Mouse (Mus musculus) neural tube, embryonic 12.5 days (tissue): ENCODE data around the gene Bphl. TPM values are rescaled to one million over a fixed set of nuclear protein-coding genes. Genes with fewer than 3 reads are reported as not detected.

ENCODE experiments used
- ATAC-seq: fragments of 200-750 bp; cut with Nextera tagmentation; 2 replicates; pipeline ENCODE4 v1.8.0; 2017; ENCODE audit warnings: low read depth, mild to moderate bottlenecking, moderate TSS enrichment, moderate library complexity; ENCODE audit not compliant: low FRiP score
- H3K27ac ChIP-seq: fragments of 300-500 bp; sonication (generic); 2 replicates; pipeline ENCODE4 v1.5.1; 2016
- H3K27me3 ChIP-seq: fragments of 300-500 bp; sonication (generic); replicated peaks from 2 replicates; pipeline ENCODE4 v1.6.1; 2016; ENCODE audit warnings: mild to moderate bottlenecking
- H3K36me3 ChIP-seq: fragments of 300-500 bp; sonication (generic); 2 replicates; pipeline ENCODE4 v1.6.1; 2016; ENCODE audit warnings: mild to moderate bottlenecking
- H3K4me1 ChIP-seq: fragments of 300-500 bp; sonication (generic); 2 replicates; pipeline ENCODE4 v1.6.1; 2016
- H3K4me2 ChIP-seq: fragments of 300-500 bp; sonication (generic); replicated peaks from 2 replicates; pipeline ENCODE4 v1.6.1; 2016; ENCODE audit warnings: mild to moderate bottlenecking
- H3K4me3 ChIP-seq: fragments of 300-500 bp; sonication (generic); 2 replicates; pipeline ENCODE4 v1.5.1; 2016
- H3K9ac ChIP-seq: fragments of 300-500 bp; sonication (generic); 2 replicates; pipeline ENCODE4 v1.6.1; 2016; ENCODE audit warnings: mild to moderate bottlenecking
- H3K9me3 ChIP-seq: fragments of 300-500 bp; sonication (generic); 2 replicates; pipeline ENCODE4 v1.6.1; 2016; ENCODE audit warnings: mild to moderate bottlenecking
- WGBS: fragments of 180-500 bp; shearing (Covaris S2); methylation state at CpG from one replicate; pipeline ENCODE4 v1.1.7; 2016; 5-methylcytosine and 5-hydroxymethylcytosine counted together
- polyA plus RNA-seq: library from polyadenylated mRNA; unstranded; fragments of >200 nt; fragmentation: Nextera tagmentation; extraction: Ambion mirVana; gene quantifications from 2 replicates; pipeline ENCODE4 v1.2.1, GENCODE M21; 2016

The Bphl gene
- polyA plus RNA-seq, 1 experiment from 2014 or later: 34.3 TPM

DNA sequence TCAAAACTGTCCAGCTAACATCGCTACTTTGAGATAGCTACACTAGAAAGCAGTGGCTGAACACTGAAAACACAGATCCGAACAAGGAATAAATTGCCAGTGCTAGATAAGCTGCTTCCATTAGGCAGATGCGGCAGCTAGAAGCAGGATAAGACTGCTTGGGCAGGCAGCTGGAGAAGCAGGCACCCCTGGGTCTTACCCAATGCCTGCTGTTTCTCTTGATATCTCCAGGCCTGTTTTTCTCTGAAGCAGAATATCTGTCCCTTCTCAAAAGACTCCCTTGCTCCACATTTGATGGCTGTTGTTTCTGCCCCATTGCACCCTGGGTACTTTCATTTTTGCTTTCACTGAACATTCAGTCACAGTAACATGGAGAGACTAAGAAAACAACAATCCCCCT lies 63.3 kb downstream of the Bphl start:
- Histone ChIP-seq H3K4me1 (peaks cover 11% of the 10 kb centered on the region), H3K27me3 (no peaks in the 10 kb centered on the region), H3K27ac (no peak overlapping the region), H3K36me3 (no peaks in the 10 kb centered on the region), H3K4me3 (no peak overlapping the region), H3K4me2 (no peak overlapping the region), H3K9ac (no peak overlapping the region), H3K9me3 (no peaks in the 10 kb centered on the region)
- ATAC-seq: no peak
- 88% methylated on average over 3 of the region's 3 CpGs for WGBS

DNA sequence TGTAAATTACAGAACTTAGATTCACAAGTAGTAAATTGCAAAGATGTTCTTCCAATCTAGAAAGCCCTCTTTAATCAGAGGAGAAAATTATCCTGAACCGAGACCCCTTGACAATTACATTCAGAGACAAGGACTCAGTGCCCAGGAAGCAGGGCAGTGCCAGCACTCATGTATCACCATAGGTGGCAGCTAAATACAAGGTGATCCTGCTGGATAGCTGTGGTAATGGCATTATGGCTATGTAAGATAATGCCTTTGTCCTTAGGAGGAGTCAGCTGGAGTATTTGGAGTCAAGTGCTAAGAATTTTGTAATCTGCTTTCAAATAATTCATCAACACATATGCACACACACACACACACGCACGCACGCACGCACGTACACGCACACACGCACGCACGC lies 63.9 kb downstream of the Bphl start:
- no peaks in the 10 kb centered on the region for H3K9me3 ChIP-seq
- ATAC-seq: no peak
- H3K9ac ChIP-seq: no peak overlapping the region
- WGBS: 93% methylated on average over 10 of the region's 10 CpGs
- H3K36me3 ChIP-seq: no peaks in the 10 kb centered on the region
- no peak overlapping the region for H3K4me3 ChIP-seq
- no peaks in the 10 kb centered on the region for H3K27me3 ChIP-seq
- peaks cover 6% of the 10 kb centered on the region for H3K4me1 ChIP-seq
- H3K4me2 ChIP-seq: no peak overlapping the region
- H3K27ac ChIP-seq: no peak overlapping the region

DNA sequence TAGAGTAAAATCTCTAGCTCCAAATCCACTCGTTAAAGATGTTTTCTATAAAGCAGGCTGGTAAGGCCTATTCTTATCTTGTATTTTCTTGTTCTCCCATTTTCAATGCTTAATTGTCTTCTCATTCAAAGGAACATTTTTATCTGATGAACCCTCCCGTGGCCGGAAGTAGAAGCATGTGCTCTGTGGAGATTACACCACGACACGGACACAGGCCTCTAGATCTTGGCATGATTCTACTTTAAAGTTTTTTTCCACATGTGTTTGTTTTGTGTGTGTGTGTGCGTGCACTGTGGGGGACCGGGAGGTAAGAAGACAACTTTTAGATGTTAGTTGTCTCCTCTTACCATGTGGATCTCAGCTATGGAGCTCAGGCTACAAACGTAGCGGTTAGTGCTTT lies 64.5 kb downstream of the Bphl start:
- Histone ChIP-seq H3K9me3 (no peaks in the 10 kb centered on the region), H3K27ac (no peak overlapping the region), H3K36me3 (no peaks in the 10 kb centered on the region), H3K9ac (no peak overlapping the region), H3K4me3 (no peak overlapping the region), H3K27me3 (no peaks in the 10 kb centered on the region), H3K4me2 (no peak overlapping the region), H3K4me1 (peaks cover 1% of the 10 kb centered on the region; the same call in 1 of the 2 replicates)
- ATAC-seq: no peak
- WGBS: 88% methylated on average over 9 of the region's 9 CpGs

DNA sequence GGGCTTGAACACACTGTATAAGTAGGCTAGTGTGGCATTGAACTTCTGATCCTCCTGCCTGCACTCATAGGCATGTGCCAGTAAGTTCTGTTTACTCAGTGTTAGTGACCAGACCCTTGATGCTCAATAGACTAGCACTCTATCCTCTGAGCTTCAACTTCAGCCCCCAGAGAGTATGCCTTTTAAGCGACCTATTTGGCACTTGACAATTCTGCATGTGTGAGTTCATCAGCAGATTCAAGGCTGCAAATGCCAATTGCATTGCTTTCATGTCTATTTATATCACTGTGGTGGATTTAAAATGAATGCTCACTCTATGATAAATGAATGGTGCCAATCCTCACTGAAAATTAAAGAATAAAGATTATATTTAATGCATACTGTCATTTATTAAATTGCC lies 68.0 kb downstream of the Bphl start:
- Histone ChIP-seq H3K4me2 (no peak overlapping the region), H3K9me3 (no peaks in the 10 kb centered on the region), H3K9ac (no peak overlapping the region), H3K36me3 (no peaks in the 10 kb centered on the region), H3K4me1 (no peaks in the 10 kb centered on the region), H3K27ac (no peak overlapping the region), H3K27me3 (no peaks in the 10 kb centered on the region), H3K4me3 (no peak overlapping the region)
- ATAC-seq: no peak
- WGBS: 69% methylated on average over 1 of the region's 1 CpGs

DNA sequence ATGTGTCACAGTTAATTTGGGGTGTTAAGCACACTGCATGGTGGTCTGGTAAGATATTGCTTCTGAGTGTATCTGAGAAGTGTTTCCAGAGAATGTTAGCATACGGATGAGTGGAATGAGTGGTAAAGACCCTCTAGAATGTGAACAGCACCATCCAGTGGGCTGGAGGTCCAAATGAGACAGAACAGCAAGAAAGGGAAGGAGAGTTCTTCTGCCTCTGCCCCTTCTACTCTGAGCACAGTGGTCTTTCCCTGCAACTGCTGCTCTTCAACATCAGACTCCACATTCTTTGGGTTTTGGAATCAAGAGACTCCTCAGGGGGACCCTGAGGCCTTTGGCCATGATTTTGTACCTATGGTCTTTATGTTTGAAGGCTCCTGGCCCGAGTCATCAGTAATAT lies 68.9 kb downstream of the Bphl start:
- no peak overlapping the region for H3K9ac ChIP-seq
- no peak overlapping the region for H3K27ac ChIP-seq
- H3K27me3 ChIP-seq: no peaks in the 10 kb centered on the region
- no peaks in the 10 kb centered on the region for H3K9me3 ChIP-seq
- H3K36me3 ChIP-seq: no peaks in the 10 kb centered on the region
- H3K4me1 ChIP-seq: no peaks in the 10 kb centered on the region
- H3K4me2 ChIP-seq: no peak overlapping the region
- WGBS: 93% methylated on average over 2 of the region's 2 CpGs
- ATAC-seq: no peak
- H3K4me3 ChIP-seq: no peak overlapping the region

DNA sequence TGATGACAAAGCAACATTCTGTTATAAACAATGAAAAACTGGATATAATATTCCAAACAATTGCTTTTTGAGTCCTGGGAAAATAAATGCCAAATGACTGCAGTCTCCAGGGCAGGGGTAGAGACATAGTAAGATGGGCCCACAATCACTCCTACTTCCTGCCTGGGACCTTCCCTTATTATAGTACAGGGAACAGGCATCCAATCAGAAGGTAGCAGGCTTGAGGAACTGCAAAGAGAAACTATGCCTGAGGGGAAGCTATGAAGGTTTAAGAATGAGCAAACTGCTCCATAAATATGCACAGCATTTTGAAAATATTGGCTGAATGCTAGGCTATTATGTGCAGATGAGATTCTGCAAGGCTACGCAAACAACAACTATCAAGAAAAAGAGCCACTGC lies 69.6 kb downstream of the Bphl start:
- ATAC-seq: no peak
- Histone ChIP-seq H3K36me3 (no peaks in the 10 kb centered on the region), H3K27ac (no peak overlapping the region), H3K27me3 (no peaks in the 10 kb centered on the region), H3K9ac (no peak overlapping the region), H3K4me2 (no peak overlapping the region), H3K4me3 (no peak overlapping the region), H3K9me3 (no peaks in the 10 kb centered on the region), H3K4me1 (no peaks in the 10 kb centered on the region)
- 96% methylated on average over 1 of the region's 1 CpGs for WGBS

DNA sequence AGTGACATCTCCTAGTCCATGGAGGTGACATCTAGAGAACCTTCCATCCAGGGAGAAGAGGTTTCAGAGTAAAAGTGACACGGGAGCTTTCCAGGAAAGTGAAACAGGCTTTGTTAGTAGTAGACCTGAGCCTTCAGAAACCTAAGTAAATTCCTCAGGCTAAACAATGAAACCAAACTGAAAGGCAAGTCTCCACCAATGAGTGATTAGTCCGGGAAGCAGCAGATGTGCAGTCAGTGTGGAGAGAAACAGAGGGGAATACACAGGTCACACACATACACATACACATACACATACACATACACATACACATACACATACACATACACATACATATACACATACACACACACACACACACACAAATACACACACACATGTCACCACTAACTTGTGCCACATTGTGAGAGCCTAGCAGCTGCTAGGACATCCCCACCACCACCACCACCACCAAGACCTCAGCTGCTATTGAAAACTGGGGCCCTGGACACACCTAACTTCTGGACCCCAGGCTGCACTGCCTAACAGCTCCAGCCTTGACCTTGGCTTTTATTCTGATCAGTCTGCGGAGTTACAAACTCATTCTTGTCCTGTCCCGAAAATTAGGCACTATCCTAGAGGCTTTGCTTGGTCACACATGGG lies 71.8 kb downstream of the Bphl start:
- H3K27me3 ChIP-seq: no peaks in the 10 kb centered on the region
- ATAC-seq: no peak
- H3K4me1 ChIP-seq: no peaks in the 10 kb centered on the region
- no peak overlapping the region for H3K4me3 ChIP-seq
- H3K36me3 ChIP-seq: no peaks in the 10 kb centered on the region
- H3K4me2 ChIP-seq: no peak overlapping the region
- no peak overlapping the region for H3K27ac ChIP-seq
- H3K9ac ChIP-seq: no peak overlapping the region
- H3K9me3 ChIP-seq: no peaks in the 10 kb centered on the region
- 82% methylated on average over 4 of the region's 4 CpGs for WGBS

DNA sequence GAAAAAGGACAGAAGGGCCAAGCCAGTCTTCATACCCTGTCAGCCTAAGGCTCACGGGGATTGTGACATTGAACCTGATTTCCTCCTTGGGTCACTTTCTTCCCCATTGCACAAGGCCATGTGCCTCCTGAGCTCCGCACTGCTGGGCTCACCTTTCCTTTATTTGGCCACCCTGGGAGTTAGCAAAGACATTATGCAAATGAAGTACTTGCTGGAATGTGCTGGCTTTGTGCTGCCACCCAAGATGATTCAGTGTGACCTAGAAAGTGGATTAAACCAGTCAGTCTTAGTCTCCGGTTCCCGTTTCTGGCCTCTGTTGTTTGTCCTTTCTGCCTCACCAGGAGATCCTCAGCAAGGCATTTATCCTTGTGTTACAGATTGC lies 72.3 kb downstream of the Bphl start:
- Histone ChIP-seq H3K4me1 (no peaks in the 10 kb centered on the region), H3K27me3 (no peaks in the 10 kb centered on the region), H3K9ac (no peak overlapping the region), H3K4me2 (no peak overlapping the region), H3K9me3 (no peaks in the 10 kb centered on the region), H3K4me3 (no peak overlapping the region), H3K27ac (no peak overlapping the region), H3K36me3 (no peaks in the 10 kb centered on the region)
- WGBS: 42% methylated on average over 4 of the region's 4 CpGs
- ATAC-seq: no peak

DNA sequence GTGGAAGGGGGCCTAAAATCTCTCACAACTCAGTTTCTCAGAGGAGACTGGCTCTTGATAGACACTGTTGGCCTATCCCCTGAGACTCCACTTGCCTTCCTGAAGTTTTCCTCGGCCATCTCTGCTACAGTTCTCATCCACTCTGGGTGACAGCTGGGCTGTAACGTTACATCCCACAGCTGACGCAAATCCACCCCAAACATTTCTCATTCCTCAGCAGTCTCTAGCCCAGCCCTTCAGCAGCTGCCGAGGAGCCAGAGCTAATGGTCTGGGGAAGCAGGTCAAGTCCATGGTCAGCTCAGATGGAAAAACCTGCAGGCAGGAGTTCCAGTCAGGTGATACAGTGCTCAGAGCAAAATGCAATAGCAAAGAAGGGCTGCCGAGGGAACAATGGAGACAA lies 73.6 kb downstream of the Bphl start:
- whole genome bisulfite sequencing: 77% methylated on average over 5 of the region's 5 CpGs
- no peak for ATAC-seq
- Histone ChIP-seq H3K36me3 (no peaks in the 10 kb centered on the region), H3K9ac (no peak overlapping the region), H3K4me3 (no peak overlapping the region), H3K27ac (no peak overlapping the region), H3K9me3 (no peaks in the 10 kb centered on the region), H3K4me1 (no peaks in the 10 kb centered on the region), H3K4me2 (no peak overlapping the region), H3K27me3 (no peaks in the 10 kb centered on the region)

DNA sequence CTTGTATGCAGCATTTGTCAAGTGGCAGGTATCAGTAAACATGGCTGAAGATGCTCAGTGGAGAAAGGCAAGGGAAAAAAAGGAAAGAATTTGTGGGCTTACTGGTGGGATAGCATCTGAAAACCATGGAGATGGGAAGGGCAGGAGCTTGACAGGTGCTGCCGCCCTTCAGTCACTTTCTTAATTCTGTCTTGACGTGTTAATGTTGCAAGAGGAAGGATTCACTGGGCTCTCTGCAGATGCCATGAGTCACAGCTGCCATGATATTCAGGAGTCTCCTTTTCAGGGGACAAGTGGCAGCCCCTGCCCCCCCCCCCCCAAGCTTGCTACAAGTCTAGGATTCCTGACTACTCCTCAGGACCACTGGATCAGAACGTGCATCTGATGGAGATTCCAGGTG lies 74.5 kb downstream of the Bphl start:
- H3K9ac ChIP-seq: no peak overlapping the region
- no peaks in the 10 kb centered on the region for H3K27me3 ChIP-seq
- H3K27ac ChIP-seq: no peak overlapping the region
- WGBS: 89% methylated on average over 3 of the region's 3 CpGs
- H3K4me1 ChIP-seq: no peaks in the 10 kb centered on the region
- no peaks in the 10 kb centered on the region for H3K9me3 ChIP-seq
- no peaks in the 10 kb centered on the region for H3K36me3 ChIP-seq
- H3K4me2 ChIP-seq: no peak overlapping the region
- H3K4me3 ChIP-seq: no peak overlapping the region
- no peak for ATAC-seq

DNA sequence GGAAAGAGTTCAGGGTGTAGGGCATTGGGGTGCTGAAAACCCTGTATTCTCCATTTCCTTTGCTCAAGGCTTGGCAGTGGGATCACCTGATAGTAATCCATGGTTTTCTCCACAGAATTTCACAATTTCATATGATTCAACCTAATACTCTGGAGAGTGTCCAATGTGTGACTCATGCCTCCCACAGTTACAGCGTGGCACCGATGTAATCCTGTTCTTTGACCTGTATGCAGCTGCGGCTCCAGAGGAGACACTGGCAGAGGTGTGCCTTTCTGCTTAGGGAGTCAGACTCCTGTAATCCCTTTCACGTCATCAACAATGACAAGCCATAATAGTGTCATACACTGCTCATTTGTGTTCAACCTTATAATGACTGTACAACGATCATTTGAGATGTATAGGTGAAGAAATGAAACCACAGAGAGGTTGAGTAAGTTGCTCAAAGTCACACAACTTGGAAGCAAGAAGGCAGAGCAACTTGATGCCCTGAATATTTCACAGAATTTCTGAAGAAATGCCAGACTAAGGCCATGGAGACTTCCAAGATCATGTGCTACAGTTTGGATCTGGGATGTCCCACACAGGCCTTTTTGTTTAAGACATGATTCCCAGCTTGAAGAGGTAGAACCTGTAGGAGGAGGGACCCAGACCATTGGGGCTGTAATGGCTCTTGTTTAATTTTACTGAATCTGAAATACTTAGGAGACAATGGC lies 75.1 kb downstream of the Bphl start:
- Histone ChIP-seq H3K4me2 (no peak overlapping the region), H3K9me3 (no peaks in the 10 kb centered on the region), H3K27ac (no peak overlapping the region), H3K36me3 (no peaks in the 10 kb centered on the region), H3K4me1 (no peaks in the 10 kb centered on the region), H3K4me3 (no peak overlapping the region), H3K27me3 (no peaks in the 10 kb centered on the region), H3K9ac (no peak overlapping the region)
- no peak for ATAC-seq
- WGBS: 90% methylated on average over 5 of the region's 5 CpGs

DNA sequence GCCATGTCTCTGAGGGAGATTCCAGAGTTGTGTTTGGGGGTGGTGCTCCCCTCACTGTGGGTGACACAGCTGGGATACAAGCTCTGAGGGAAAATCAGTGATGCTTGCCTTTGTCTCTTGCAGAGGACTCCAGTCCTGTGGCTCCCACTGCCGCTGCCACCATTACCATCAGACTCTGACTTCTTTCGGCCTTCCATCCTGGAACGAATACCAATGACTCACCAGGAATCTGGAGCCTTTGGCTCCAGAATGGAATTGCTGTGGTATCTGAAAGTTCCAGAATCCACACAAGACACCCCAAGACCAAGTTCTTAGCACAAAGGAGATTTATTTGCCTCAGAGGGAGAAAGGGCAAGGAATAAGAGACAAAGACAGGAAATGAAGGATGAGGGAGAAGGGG lies 75.7 kb downstream of the Bphl start:
- H3K27me3 ChIP-seq: no peaks in the 10 kb centered on the region
- H3K27ac ChIP-seq: no peak overlapping the region
- H3K4me3 ChIP-seq: no peak overlapping the region
- no peaks in the 10 kb centered on the region for H3K4me1 ChIP-seq
- no peaks in the 10 kb centered on the region for H3K9me3 ChIP-seq
- no peaks in the 10 kb centered on the region for H3K36me3 ChIP-seq
- ATAC-seq: no peak
- WGBS: 90% methylated on average over 3 of the region's 3 CpGs
- no peak overlapping the region for H3K4me2 ChIP-seq
- no peak overlapping the region for H3K9ac ChIP-seq

DNA sequence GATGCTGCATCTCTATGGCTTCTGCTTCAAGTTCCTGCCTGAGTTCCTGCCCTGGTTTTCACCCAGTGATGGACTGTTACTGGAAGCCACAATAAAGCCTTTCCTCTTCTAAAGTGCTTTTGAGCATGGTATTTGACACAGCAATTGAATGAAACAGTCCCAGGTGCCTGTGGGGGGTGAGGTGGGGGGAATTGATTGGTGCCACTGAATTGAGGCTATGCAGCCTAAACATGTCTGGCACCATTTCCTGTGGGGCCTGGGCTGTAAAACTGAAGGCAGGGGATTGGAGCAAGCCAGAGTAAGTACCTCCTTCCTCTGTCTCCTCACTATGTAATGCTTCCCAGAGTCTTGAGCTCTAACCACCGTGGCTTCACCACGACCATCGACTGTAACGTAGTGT lies 77.3 kb downstream of the Bphl start:
- Histone ChIP-seq H3K9me3 (no peaks in the 10 kb centered on the region), H3K4me3 (no peak overlapping the region), H3K4me1 (no peaks in the 10 kb centered on the region), H3K36me3 (no peaks in the 10 kb centered on the region), H3K27me3 (no peaks in the 10 kb centered on the region), H3K4me2 (no peak overlapping the region), H3K27ac (no peak overlapping the region), H3K9ac (no peak overlapping the region)
- no peak for ATAC-seq
- WGBS: 76% methylated on average over 4 of the region's 4 CpGs
